Mouse (Mus musculus) C2C12 (cell line): ENCODE results near the gene Ccdc183.
A peak's percentile ranks its signal among the peaks of the same experiment; 100 is the strongest.

Experiments used
- CTCF ChIP-seq: IDR thresholded peaks from one replicate; pipeline ENCODE4 v1.5.1; 2011; ENCODE audit not compliant: control insufficient read depth, insufficient read depth, insufficient read length
- FOSL1 ChIP-seq: IDR thresholded peaks from one replicate; pipeline ENCODE4 v1.8.0; 2011; ENCODE audit warnings: mild to moderate bottlenecking, low read length; ENCODE audit not compliant: poor library complexity, insufficient read depth, severe bottlenecking
- MAX ChIP-seq: IDR thresholded peaks from one replicate; pipeline ENCODE4 v1.6.1; 2011; ENCODE audit warnings: mild to moderate bottlenecking, control low read depth
- MYOD1 ChIP-seq: IDR thresholded peaks from one replicate; pipeline ENCODE4 v1.6.1; 2011; ENCODE audit warnings: low read depth; ENCODE audit not compliant: control insufficient read depth, insufficient read length
- MYOG ChIP-seq: IDR thresholded peaks from one replicate; pipeline ENCODE4 v1.6.1; 2011; ENCODE audit not compliant: control insufficient read depth, insufficient read length; ENCODE audit errors: extremely low read depth
- USF1 ChIP-seq: IDR thresholded peaks from one replicate; pipeline ENCODE4 v1.6.1; 2011; ENCODE audit warnings: low read depth, mild to moderate bottlenecking, control low read depth, moderate library complexity

DNA sequence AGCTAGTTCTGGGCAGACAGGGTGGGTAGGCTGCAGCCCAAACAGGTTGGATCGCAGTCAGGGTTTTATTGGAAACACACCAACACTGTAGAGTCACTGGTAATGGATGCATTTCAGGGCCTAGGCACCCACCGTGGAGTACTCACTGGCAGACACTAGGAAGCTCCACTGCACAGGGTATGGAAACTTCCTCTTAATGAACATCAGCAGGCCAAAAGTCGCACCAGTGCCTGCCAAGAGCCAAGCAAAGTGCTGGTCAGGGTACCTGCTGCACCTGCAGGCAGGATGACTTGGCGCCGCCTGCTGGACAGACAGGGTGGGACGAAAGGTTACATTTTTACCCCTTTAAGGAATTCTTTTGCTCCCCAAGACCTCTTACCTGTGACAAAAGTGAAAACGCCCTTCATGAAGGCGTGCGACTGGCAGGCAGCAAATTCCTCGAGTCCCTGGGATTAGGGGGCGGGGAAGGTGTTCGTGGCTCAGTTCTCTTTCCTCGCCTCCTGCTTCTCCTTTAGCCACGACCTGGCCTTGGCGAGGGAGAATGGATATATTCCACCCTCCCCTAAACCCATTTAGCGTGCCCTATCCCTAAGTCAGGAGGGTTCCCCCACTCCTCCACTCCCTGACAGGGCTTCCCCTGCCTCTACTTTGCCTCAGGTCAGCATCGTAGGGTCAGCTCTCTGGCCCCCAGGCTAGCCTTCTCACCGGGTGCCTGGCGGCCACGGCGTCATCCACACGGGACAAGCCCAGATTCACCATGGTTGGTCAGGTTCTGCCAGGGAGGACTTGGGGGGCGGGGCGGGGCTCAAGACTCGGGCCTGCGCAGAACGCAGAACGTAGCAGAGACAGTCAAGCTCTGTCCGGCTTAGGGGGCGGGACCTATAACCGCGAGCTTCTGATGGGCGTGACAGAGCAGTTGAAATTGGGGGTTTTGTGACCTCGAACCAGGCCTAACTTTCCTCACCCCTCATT is 4.0 kb upstream of the Ccdc183 start, which contains the start of gene Tmem141:
- TF ChIP-seq CTCF (peak; percentile 42), USF1 (no peak), MAX (no peak), MYOD1 (no peak), FOSL1 (no peak), MYOG (no peak)
